Mouse (Mus musculus): ENCODE measurements around the gene Tmem182. TPM values are rescaled to one million over a fixed set of nuclear protein-coding genes. Genes with fewer than 3 reads are reported as not detected.

Gene Tmem182
- polyA plus RNA-seq (2015; fragmentation: Nextera tagmentation; extraction: Ambion mirVana), result 1.3 and 2.2 TPM in 2 replicates

- no peak within 1 kb of the TSS for H3K9ac ChIP-seq
- H3K9me3 ChIP-seq, result no peaks in the 10 kb centered on the region
- no peak within 1 kb of the TSS for H3K4me2 ChIP-seq (replicated peaks)
- H3K27me3 ChIP-seq, result no peaks in the 10 kb centered on the region
- H3K4me3 ChIP-seq, result no peak within 1 kb of the TSS
- WGBS, result 73% methylated on average over 9 of the region's 9 CpGs
- ATAC-seq (ENCODE audit: low FRiP score, low read depth), result no peak
- no peaks in the 10 kb centered on the region for H3K36me3 ChIP-seq
- no peak within 1 kb of the TSS for H3K27ac ChIP-seq
- H3K4me1 ChIP-seq, result no peaks in the 10 kb centered on the region
These were observed at the start of gene Tmem182 for GRCm38 (mm10) chr1:40805351-40805750. Gene Tmem182 (plus strand): TSS chr1:40805601.

GRCm38 (mm10) chr1:40759751-40760445 lies 45.5 kb upstream of the Tmem182 start:
- ATAC-seq (ENCODE audit: low FRiP score, low read depth), result no peak
- Histone ChIP-seq H3K27me3 (no peaks in the 10 kb centered on the region), H3K9me3 (no peaks in the 10 kb centered on the region), H3K4me3 (no peak overlapping the region), H3K9ac (no peak overlapping the region), H3K4me2 (replicated peaks) (no peak overlapping the region), H3K36me3 (no peaks in the 10 kb centered on the region), H3K27ac (no peak overlapping the region), H3K4me1 (no peaks in the 10 kb centered on the region)
- WGBS, result 83% methylated on average over 6 of the region's 6 CpGs

GRCm38 (mm10) chr1:40764042-40764441 lies 41.4 kb upstream of the Tmem182 start:
- H3K4me2 ChIP-seq (replicated peaks), result no peak overlapping the region
- H3K4me1 ChIP-seq, result no peaks in the 10 kb centered on the region
- H3K4me3 ChIP-seq, result no peak overlapping the region
- no peak overlapping the region for H3K27ac ChIP-seq
- no peaks in the 10 kb centered on the region for H3K27me3 ChIP-seq
- no peaks in the 10 kb centered on the region for H3K36me3 ChIP-seq
- no peak overlapping the region for H3K9ac ChIP-seq
- no peaks in the 10 kb centered on the region for H3K9me3 ChIP-seq
- ATAC-seq (ENCODE audit: low FRiP score, low read depth), result no peak
- 93% methylated on average over 1 of the region's 1 CpGs for WGBS

- H3K9me3 ChIP-seq, result no peaks in the 10 kb centered on the region
- no peak overlapping the region for H3K27ac ChIP-seq
- no peak; the same call in 1 of the 2 replicates for ATAC-seq (ENCODE audit: low FRiP score, low read depth)
- no peaks in the 10 kb centered on the region for H3K36me3 ChIP-seq
- H3K4me3 ChIP-seq, result no peak overlapping the region
- 38% methylated on average over 15 of the region's 15 CpGs for WGBS
- no peak overlapping the region for H3K9ac ChIP-seq
- H3K27me3 ChIP-seq, result no peaks in the 10 kb centered on the region
- no peaks in the 10 kb centered on the region for H3K4me1 ChIP-seq
- H3K4me2 ChIP-seq (replicated peaks), result no peak overlapping the region
These were observed 40.6 kb upstream of the Tmem182 start for GRCm38 (mm10) chr1:40764701-40765275.

- Histone ChIP-seq H3K27ac (no peak overlapping the region), H3K36me3 (no peaks in the 10 kb centered on the region), H3K9me3 (no peaks in the 10 kb centered on the region), H3K9ac (no peak overlapping the region), H3K4me2 (replicated peaks) (no peak overlapping the region), H3K4me3 (no peak overlapping the region), H3K4me1 (no peaks in the 10 kb centered on the region), H3K27me3 (no peaks in the 10 kb centered on the region)
- ATAC-seq (ENCODE audit: low FRiP score, low read depth), result no peak
- 85% methylated on average over 12 of the region's 12 CpGs for WGBS
These were observed 39.9 kb upstream of the Tmem182 start for GRCm38 (mm10) chr1:40765521-40765920.

- Histone ChIP-seq H3K9ac (no peak overlapping the region), H3K9me3 (no peaks in the 10 kb centered on the region), H3K4me1 (no peaks in the 10 kb centered on the region), H3K4me3 (no peak overlapping the region), H3K4me2 (replicated peaks) (no peak overlapping the region), H3K36me3 (no peaks in the 10 kb centered on the region), H3K27ac (no peak overlapping the region), H3K27me3 (no peaks in the 10 kb centered on the region)
- WGBS, result 82% methylated on average over 18 of the region's 18 CpGs
- no peak for ATAC-seq (ENCODE audit: low FRiP score, low read depth)
These were observed 37.8 kb upstream of the Tmem182 start for GRCm38 (mm10) chr1:40767588-40767987.

GRCm38 (mm10) chr1:40768606-40769005 lies 36.8 kb upstream of the Tmem182 start:
- Histone ChIP-seq H3K9ac (no peak overlapping the region), H3K27ac (no peak overlapping the region), H3K4me3 (no peak overlapping the region), H3K36me3 (peaks cover 6% of the 10 kb centered on the region), H3K4me2 (replicated peaks) (no peak overlapping the region), H3K27me3 (no peaks in the 10 kb centered on the region), H3K4me1 (no peaks in the 10 kb centered on the region), H3K9me3 (no peaks in the 10 kb centered on the region)
- 30% methylated on average over 6 of the region's 6 CpGs for WGBS
- ATAC-seq (ENCODE audit: low FRiP score, low read depth), result no peak

GRCm38 (mm10) chr1:40769331-40769894 lies 36.0 kb upstream of the Tmem182 start:
- Histone ChIP-seq H3K4me3 (no peak overlapping the region), H3K4me2 (replicated peaks) (no peak overlapping the region), H3K27me3 (no peaks in the 10 kb centered on the region), H3K4me1 (no peaks in the 10 kb centered on the region), H3K27ac (no peak overlapping the region), H3K9me3 (no peaks in the 10 kb centered on the region), H3K9ac (no peak overlapping the region), H3K36me3 (peaks cover 14% of the 10 kb centered on the region)
- ATAC-seq (ENCODE audit: low FRiP score, low read depth), result no peak
- 75% methylated on average over 4 of the region's 4 CpGs for WGBS

GRCm38 (mm10) chr1:40771196-40771970 lies 34.0 kb upstream of the Tmem182 start:
- WGBS, result 90% methylated on average over 7 of the region's 7 CpGs
- no peak overlapping the region for H3K27ac ChIP-seq
- H3K27me3 ChIP-seq, result no peaks in the 10 kb centered on the region
- H3K36me3 ChIP-seq, result peaks cover 15% of the 10 kb centered on the region
- no peak overlapping the region for H3K4me2 ChIP-seq (replicated peaks)
- H3K4me1 ChIP-seq, result 0 out of 2 replicates have a peak, but pooled peaks cover 3% of the 10 kb centered on the region
- no peak overlapping the region for H3K4me3 ChIP-seq
- no peak for ATAC-seq (ENCODE audit: low FRiP score, low read depth)
- H3K9me3 ChIP-seq, result no peaks in the 10 kb centered on the region
- H3K9ac ChIP-seq, result no peak overlapping the region

- Histone ChIP-seq H3K27me3 (no peaks in the 10 kb centered on the region), H3K9ac (no peak overlapping the region), H3K36me3 (peaks cover 15% of the 10 kb centered on the region), H3K9me3 (no peaks in the 10 kb centered on the region), H3K4me2 (replicated peaks) (no peak overlapping the region), H3K4me3 (no peak overlapping the region), H3K27ac (no peak overlapping the region), H3K4me1 (0 out of 2 replicates have a peak, but pooled peaks cover 3% of the 10 kb centered on the region)
- no peak for ATAC-seq (ENCODE audit: low FRiP score, low read depth)
- 84% methylated on average over 5 of the region's 5 CpGs for WGBS
These were observed 32.2 kb upstream of the Tmem182 start for GRCm38 (mm10) chr1:40773234-40773633.

GRCm38 (mm10) chr1:40774040-40774439 lies 31.4 kb upstream of the Tmem182 start:
- H3K27me3 ChIP-seq, result no peaks in the 10 kb centered on the region
- H3K9me3 ChIP-seq, result peaks cover 6% of the 10 kb centered on the region
- no peak overlapping the region for H3K9ac ChIP-seq
- WGBS, result 93% methylated on average over 10 of the region's 10 CpGs
- 0 out of 2 replicates have a peak, but pooled peaks cover 3% of the 10 kb centered on the region for H3K4me1 ChIP-seq
- H3K4me3 ChIP-seq, result no peak overlapping the region
- no peak overlapping the region for H3K27ac ChIP-seq
- no peak overlapping the region for H3K4me2 ChIP-seq (replicated peaks)
- peaks cover 22% of the 10 kb centered on the region for H3K36me3 ChIP-seq
- no peak for ATAC-seq (ENCODE audit: low FRiP score, low read depth)

- Histone ChIP-seq H3K27ac (no peak overlapping the region), H3K27me3 (no peaks in the 10 kb centered on the region), H3K9me3 (peaks cover 8% of the 10 kb centered on the region), H3K4me1 (0 out of 2 replicates have a peak, but pooled peaks cover 3% of the 10 kb centered on the region), H3K4me2 (replicated peaks) (no peak overlapping the region), H3K36me3 (peaks cover 42% of the 10 kb centered on the region), H3K4me3 (no peak overlapping the region), H3K9ac (no peak overlapping the region)
- no peak for ATAC-seq (ENCODE audit: low FRiP score, low read depth)
- WGBS, result 72% methylated on average over 2 of the region's 2 CpGs
These were observed 29.3 kb upstream of the Tmem182 start for GRCm38 (mm10) chr1:40776102-40776501.

All from limb, embryonic 13.5 days (tissue).